Mouse (Mus musculus) midbrain, embryonic 15.5 days (tissue): Measurements from ENCODE around the gene 0610012G03Rik. TPM values are rescaled to one million over a fixed set of nuclear protein-coding genes. Genes with fewer than 3 reads are reported as not detected.

Experiments
- ATAC-seq: fragments of 200-750 bp; cut with Nextera tagmentation; replicated peaks from 2 replicates; pipeline ENCODE4 v1.8.0; 2017; ENCODE audit warnings: moderate TSS enrichment
- H3K27ac ChIP-seq: fragments of 300-500 bp; sonication (generic); 2 replicates; pipeline ENCODE4 v1.5.1; 2015; ENCODE audit warnings: mild to moderate bottlenecking, inconsistent platforms
- H3K27me3 ChIP-seq: fragments of 300-500 bp; sonication (generic); replicated peaks from 2 replicates; pipeline ENCODE4 v1.6.1; 2015; ENCODE audit warnings: inconsistent platforms
- H3K36me3 ChIP-seq: fragments of 300-500 bp; sonication (generic); replicated peaks from 2 replicates; pipeline ENCODE4 v1.6.1; 2015; ENCODE audit warnings: inconsistent platforms
- H3K4me1 ChIP-seq: fragments of 300-500 bp; sonication (generic); 2 replicates; pipeline ENCODE4 v1.6.1; 2015; ENCODE audit warnings: inconsistent platforms
- H3K4me2 ChIP-seq: fragments of 300-500 bp; sonication (generic); 2 replicates; pipeline ENCODE4 v1.6.1; 2015; ENCODE audit warnings: inconsistent platforms, mild to moderate bottlenecking, moderate library complexity
- H3K4me3 ChIP-seq: fragments of 300-500 bp; sonication (generic); 2 replicates; pipeline ENCODE4 v1.5.1; 2015; ENCODE audit warnings: mild to moderate bottlenecking, inconsistent platforms
- H3K9ac ChIP-seq: fragments of 300-500 bp; sonication (generic); 2 replicates; pipeline ENCODE4 v1.6.1; 2015; ENCODE audit warnings: mild to moderate bottlenecking, inconsistent platforms
- H3K9me3 ChIP-seq: fragments of 300-500 bp; sonication (generic); 2 replicates; pipeline ENCODE4 v1.6.1; 2016; ENCODE audit warnings: inconsistent platforms
- WGBS: fragments of 180-500 bp; shearing (Covaris S2); methylation state at CpG from one replicate; pipeline ENCODE4 v1.1.7; 2015; ENCODE audit warnings: mixed read lengths; 5-methylcytosine and 5-hydroxymethylcytosine counted together
- polyA plus RNA-seq: library from polyadenylated mRNA; unstranded; fragments of >200 nt; fragmentation: Nextera tagmentation; extraction: Ambion mirVana; gene quantifications from 2 replicates; pipeline ENCODE4 v1.2.1, GENCODE M21; 2015

The 0610012G03Rik gene
- polyA plus RNA-seq, 1 experiment from 2014 or later, result 121 TPM

GRCm38 (mm10) chr16:31927412-31927811 is 20.9 kb downstream of the 0610012G03Rik start:
- peaks cover 4% of the 10 kb centered on the region; the same call in 1 of the 2 replicates for H3K4me1 ChIP-seq
- no peak for ATAC-seq
- H3K9me3 ChIP-seq, result no peaks in the 10 kb centered on the region
- H3K27ac ChIP-seq, result no peak overlapping the region
- 80% methylated on average over 5 of the region's 5 CpGs for WGBS
- H3K27me3 ChIP-seq, result no peaks in the 10 kb centered on the region
- no peaks in the 10 kb centered on the region for H3K36me3 ChIP-seq
- H3K4me3 ChIP-seq, result no peak overlapping the region
- H3K9ac ChIP-seq, result no peak overlapping the region
- H3K4me2 ChIP-seq, result no peak overlapping the region

GRCm38 (mm10) chr16:31926547-31927182 is 21.6 kb downstream of the 0610012G03Rik start:
- H3K4me3 ChIP-seq, result no peak overlapping the region
- no peaks in the 10 kb centered on the region for H3K27me3 ChIP-seq
- no peak overlapping the region for H3K9ac ChIP-seq
- WGBS, result 84% methylated on average over 13 of the region's 13 CpGs
- H3K27ac ChIP-seq, result no peak overlapping the region
- H3K36me3 ChIP-seq, result no peaks in the 10 kb centered on the region
- no peak for ATAC-seq
- no peaks in the 10 kb centered on the region for H3K9me3 ChIP-seq
- H3K4me1 ChIP-seq, result no peaks in the 10 kb centered on the region
- no peak overlapping the region for H3K4me2 ChIP-seq

GRCm38 (mm10) chr16:31926091-31926490 is 22.2 kb downstream of the 0610012G03Rik start:
- WGBS, result 75% methylated on average over 6 of the region's 6 CpGs
- Histone ChIP-seq H3K4me2 (no peak overlapping the region), H3K27ac (no peak overlapping the region), H3K4me1 (no peaks in the 10 kb centered on the region), H3K36me3 (no peaks in the 10 kb centered on the region), H3K4me3 (no peak overlapping the region), H3K9ac (no peak overlapping the region), H3K27me3 (no peaks in the 10 kb centered on the region), H3K9me3 (no peaks in the 10 kb centered on the region)
- ATAC-seq, result no peak

- H3K36me3 ChIP-seq, result no peaks in the 10 kb centered on the region
- no peak for ATAC-seq
- H3K9ac ChIP-seq, result no peak overlapping the region
- no peak overlapping the region for H3K4me2 ChIP-seq
- H3K27ac ChIP-seq, result no peak overlapping the region
- no peaks in the 10 kb centered on the region for H3K4me1 ChIP-seq
- H3K9me3 ChIP-seq, result no peaks in the 10 kb centered on the region
- H3K27me3 ChIP-seq, result no peaks in the 10 kb centered on the region
- no peak overlapping the region for H3K4me3 ChIP-seq
- WGBS, result 87% methylated on average over 6 of the region's 6 CpGs
Observed at GRCm38 (mm10) chr16:31924368-31924767, 23.9 kb downstream of the 0610012G03Rik start.

- Histone ChIP-seq H3K27me3 (no peaks in the 10 kb centered on the region), H3K9me3 (no peaks in the 10 kb centered on the region), H3K9ac (no peak overlapping the region), H3K4me2 (0 out of 2 replicates have a peak overlapping the region, but pooled peaks have one; percentile 18), H3K4me1 (0 out of 2 replicates have a peak, but pooled peaks cover 3% of the 10 kb centered on the region), H3K36me3 (no peaks in the 10 kb centered on the region), H3K27ac (no peak overlapping the region), H3K4me3 (no peak overlapping the region)
- ATAC-seq, result peak; percentile 52; the same call in 1 of the 2 replicates
- 5% methylated on average over 14 of the region's 14 CpGs for WGBS
Observed at GRCm38 (mm10) chr16:31918248-31918724, 30.0 kb downstream of the 0610012G03Rik start.

GRCm38 (mm10) chr16:31917776-31918175 is 30.5 kb downstream of the 0610012G03Rik start:
- H3K4me2 ChIP-seq, result no peak overlapping the region
- H3K9ac ChIP-seq, result no peak overlapping the region
- H3K4me1 ChIP-seq, result 0 out of 2 replicates have a peak, but pooled peaks cover 3% of the 10 kb centered on the region
- no peaks in the 10 kb centered on the region for H3K27me3 ChIP-seq
- H3K36me3 ChIP-seq, result no peaks in the 10 kb centered on the region
- H3K9me3 ChIP-seq, result no peaks in the 10 kb centered on the region
- H3K4me3 ChIP-seq, result no peak overlapping the region
- no peak overlapping the region for H3K27ac ChIP-seq
- ATAC-seq, result no peak; the same call in 1 of the 2 replicates
- 86% methylated on average over 11 of the region's 11 CpGs for WGBS

GRCm38 (mm10) chr16:31910281-31910847 is 37.9 kb downstream of the 0610012G03Rik start:
- Histone ChIP-seq H3K27me3 (no peaks in the 10 kb centered on the region), H3K27ac (no peak overlapping the region), H3K4me2 (no peak overlapping the region), H3K4me3 (no peak overlapping the region), H3K4me1 (peaks cover 15% of the 10 kb centered on the region), H3K36me3 (no peaks in the 10 kb centered on the region), H3K9ac (no peak overlapping the region), H3K9me3 (no peaks in the 10 kb centered on the region)
- 75% methylated on average over 10 of the region's 10 CpGs for WGBS
- no peak for ATAC-seq

GRCm38 (mm10) chr16:31908959-31909358 is 39.3 kb downstream of the 0610012G03Rik start:
- Histone ChIP-seq H3K27me3 (no peaks in the 10 kb centered on the region), H3K9ac (no peak overlapping the region), H3K27ac (no peak overlapping the region), H3K4me2 (no peak overlapping the region), H3K36me3 (no peaks in the 10 kb centered on the region), H3K9me3 (no peaks in the 10 kb centered on the region), H3K4me3 (no peak overlapping the region), H3K4me1 (peaks cover 15% of the 10 kb centered on the region)
- ATAC-seq, result no peak
- WGBS, result 59% methylated on average over 11 of the region's 11 CpGs

- H3K36me3 ChIP-seq, result no peaks in the 10 kb centered on the region
- peaks cover 15% of the 10 kb centered on the region for H3K4me1 ChIP-seq
- H3K9me3 ChIP-seq, result no peaks in the 10 kb centered on the region
- peak overlapping the region; percentile 36 for H3K4me2 ChIP-seq
- peak; percentile 71 for ATAC-seq
- no peaks in the 10 kb centered on the region for H3K27me3 ChIP-seq
- no peak overlapping the region for H3K9ac ChIP-seq
- WGBS, result 7% methylated on average over 9 of the region's 9 CpGs
- H3K4me3 ChIP-seq, result peak overlapping the region; percentile 13; the same call in 1 of the 2 replicates
- peak overlapping the region; percentile 32; the same call in 1 of the 2 replicates for H3K27ac ChIP-seq
Observed at GRCm38 (mm10) chr16:31906896-31907295, 41.4 kb downstream of the 0610012G03Rik start.

GRCm38 (mm10) chr16:31905891-31906825 is 42.1 kb downstream of the 0610012G03Rik start:
- peak; percentile 55 for ATAC-seq
- Histone ChIP-seq H3K4me1 (peaks cover 15% of the 10 kb centered on the region), H3K9ac (no peak overlapping the region), H3K27me3 (no peaks in the 10 kb centered on the region), H3K4me3 (0 out of 2 replicates have a peak overlapping the region, but pooled peaks have one; percentile 13), H3K9me3 (no peaks in the 10 kb centered on the region), H3K27ac (peak overlapping the region; percentile 32), H3K4me2 (peak overlapping the region; percentile 36), H3K36me3 (no peaks in the 10 kb centered on the region)
- 33% methylated on average over 20 of the region's 20 CpGs for WGBS

GRCm38 (mm10) chr16:31905331-31905730 is 43.0 kb downstream of the 0610012G03Rik start:
- H3K9me3 ChIP-seq, result no peaks in the 10 kb centered on the region
- no peak overlapping the region for H3K4me2 ChIP-seq
- peaks cover 15% of the 10 kb centered on the region for H3K4me1 ChIP-seq
- no peak overlapping the region for H3K9ac ChIP-seq
- no peak overlapping the region for H3K27ac ChIP-seq
- no peaks in the 10 kb centered on the region for H3K27me3 ChIP-seq
- no peaks in the 10 kb centered on the region for H3K36me3 ChIP-seq
- WGBS, result 82% methylated on average over 4 of the region's 4 CpGs
- no peak for ATAC-seq
- no peak overlapping the region for H3K4me3 ChIP-seq

- Histone ChIP-seq H3K36me3 (no peaks in the 10 kb centered on the region), H3K9me3 (no peaks in the 10 kb centered on the region), H3K27me3 (no peaks in the 10 kb centered on the region), H3K9ac (no peak overlapping the region), H3K4me1 (peaks cover 17% of the 10 kb centered on the region), H3K27ac (no peak overlapping the region), H3K4me2 (no peak overlapping the region), H3K4me3 (no peak overlapping the region)
- ATAC-seq, result no peak
- WGBS, result 90% methylated on average over 8 of the region's 8 CpGs
Observed at GRCm38 (mm10) chr16:31903239-31903638, 45.1 kb downstream of the 0610012G03Rik start.
